Mouse (Mus musculus) CD4-positive, CD25-positive, alpha-beta regulatory T cell, adult 9 weeks (primary cell): ENCODE data around the gene Kcng3. TPM values are rescaled to one million over a fixed set of nuclear protein-coding genes. Genes with fewer than 3 reads are reported as not detected.

Experiments used
- polyA plus RNA-seq: library from polyadenylated mRNA; unstranded; fragments of 100-300 nt; shearing (Covaris generic); gene quantifications from one replicate; pipeline ENCODE4 v1.2.1, GENCODE M21; 2017

Gene Kcng3
- polyA plus RNA-seq, result not detected

DNA sequence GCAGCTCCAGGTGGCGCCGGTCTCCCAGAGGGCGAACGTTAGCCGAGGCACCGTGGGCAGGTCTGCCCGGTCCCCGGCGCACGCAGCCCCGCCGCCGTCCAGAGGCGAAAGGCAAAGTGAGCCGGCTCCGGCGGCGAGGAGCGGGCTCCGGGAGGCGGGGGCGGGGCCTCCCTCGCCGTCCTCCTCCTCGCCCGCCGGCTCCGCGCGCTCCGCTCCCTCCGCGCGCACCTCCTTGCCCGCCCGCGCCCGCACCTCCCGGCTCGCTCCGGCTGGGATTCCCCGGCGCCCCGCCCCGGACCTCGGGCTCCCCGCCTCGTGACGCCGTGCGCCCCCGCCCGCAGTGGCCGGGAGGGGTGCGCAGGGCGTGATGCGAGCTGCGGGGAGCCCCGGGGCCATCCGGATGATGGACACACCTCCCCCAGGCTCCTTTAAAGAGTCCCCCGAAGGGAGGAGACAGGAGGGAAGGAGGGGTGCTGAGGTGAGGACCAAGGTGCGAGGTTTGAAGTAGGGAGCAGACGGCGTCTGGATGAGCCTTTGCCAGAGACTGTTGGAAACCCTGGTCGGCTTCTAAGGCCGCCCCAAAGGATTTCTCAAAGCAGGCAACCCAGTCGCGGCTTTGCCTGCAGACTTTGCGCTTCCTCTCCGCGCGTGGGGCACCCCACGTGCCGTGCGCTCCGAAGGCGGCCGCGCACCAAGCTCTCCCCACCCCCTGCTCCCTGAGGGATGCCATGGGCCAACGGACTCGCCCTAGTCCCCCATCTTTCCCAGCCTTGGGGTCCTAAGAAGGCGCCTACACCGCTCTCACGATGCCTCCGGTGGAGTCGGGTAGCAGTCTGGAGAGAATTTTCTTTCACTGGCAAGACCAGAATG is at the start of gene Kcng3:
Gene Kcng3 (minus strand): TSS at position 113 of the 870 bp plus-strand sequence.

Other genes starting within 250 kb of the Kcng3 start
- 289 TPM for gene Cox7a2l, start 114.6 kb downstream of the Kcng3 start, polyA plus RNA-seq
- 66.0 TPM for gene Mta3, start 74.3 kb upstream of the Kcng3 start, polyA plus RNA-seq
- 1.4 TPM for gene Haao, start 216.1 kb upstream of the Kcng3 start, polyA plus RNA-seq